Mouse (Mus musculus) E14TG2a.4 (cell line): ENCODE data around the gene Wdfy3.
A peak's percentile ranks its signal among the peaks of the same experiment; 100 is the strongest.

Experiments used
- H3K27me3 ChIP-seq: 2 replicates; pipeline ENCODE4 v1.6.1; 2014; ENCODE audit warnings: low read length, control low read depth; ENCODE audit not compliant: insufficient read depth
- H3K36me3 ChIP-seq: 2 replicates; pipeline ENCODE4 v1.6.1; 2014; ENCODE audit warnings: low read length, control low read depth; ENCODE audit not compliant: insufficient read depth
- H3K4me1 ChIP-seq: replicated peaks from 2 replicates; pipeline ENCODE4 v1.6.1; 2014; ENCODE audit warnings: low read depth, low read length, control low read depth
- H3K4me3 ChIP-seq: replicated peaks from 2 replicates; pipeline ENCODE4 v1.5.1; 2014; ENCODE audit warnings: mild to moderate bottlenecking, low read length
- H3K9me3 ChIP-seq: 2 replicates; pipeline ENCODE4 v1.6.1; 2014; ENCODE audit warnings: low read length, control low read depth
- CTCF ChIP-seq: conservative IDR thresholded peaks from 2 replicates; pipeline ENCODE4 v1.5.1; 2014; ENCODE audit warnings: low read length
- NANOG ChIP-seq: IDR thresholded peaks from 2 replicates; pipeline ENCODE4 v1.6.1; 2014; ENCODE audit warnings: borderline replicate concordance, low read length, mixed read lengths
- POU5F1 ChIP-seq: IDR thresholded peaks from 2 replicates; pipeline ENCODE4 v1.6.1; 2014; ENCODE audit warnings: low read length, borderline replicate concordance

The Wdfy3 gene

GRCm38 (mm10) chr5:102001026-102001425 lies 68.7 kb downstream of the Wdfy3 start:
- Histone ChIP-seq H3K36me3 (no peaks in the 10 kb centered on the region), H3K9me3 (no peaks in the 10 kb centered on the region), H3K27me3 (no peaks in the 10 kb centered on the region), H3K4me3 (no peak overlapping the region), H3K4me1 (peaks cover 34% of the 10 kb centered on the region)
- 0 out of 2 replicates have a peak, but pooled peaks have one; percentile 5 for TF ChIP-seq CTCF
- TF ChIP-seq POU5F1, result no peak
- no peak for TF ChIP-seq NANOG

GRCm38 (mm10) chr5:101998971-101999370 lies 70.8 kb downstream of the Wdfy3 start:
- H3K4me1 ChIP-seq, result peaks cover 31% of the 10 kb centered on the region
- no peak overlapping the region for H3K4me3 ChIP-seq
- no peak for TF ChIP-seq NANOG
- no peak for TF ChIP-seq POU5F1
- TF ChIP-seq CTCF, result no peak
- no peaks in the 10 kb centered on the region for H3K9me3 ChIP-seq
- no peaks in the 10 kb centered on the region for H3K36me3 ChIP-seq
- H3K27me3 ChIP-seq, result no peaks in the 10 kb centered on the region

GRCm38 (mm10) chr5:101996036-101996735 lies 73.5 kb downstream of the Wdfy3 start:
- H3K27me3 ChIP-seq, result no peaks in the 10 kb centered on the region
- no peak overlapping the region for H3K4me3 ChIP-seq
- H3K9me3 ChIP-seq, result no peaks in the 10 kb centered on the region
- TF ChIP-seq POU5F1 (no peak), NANOG (no peak), CTCF (no peak)
- no peaks in the 10 kb centered on the region for H3K36me3 ChIP-seq
- peaks cover 27% of the 10 kb centered on the region for H3K4me1 ChIP-seq

GRCm38 (mm10) chr5:101995451-101995995 lies 74.2 kb downstream of the Wdfy3 start:
- H3K4me3 ChIP-seq, result no peak overlapping the region
- TF ChIP-seq POU5F1 (no peak), CTCF (peak; percentile 96)
- H3K9me3 ChIP-seq, result no peaks in the 10 kb centered on the region
- no peaks in the 10 kb centered on the region for H3K36me3 ChIP-seq
- peaks cover 26% of the 10 kb centered on the region for H3K4me1 ChIP-seq
- H3K27me3 ChIP-seq, result no peaks in the 10 kb centered on the region

- H3K4me1 ChIP-seq, result peaks cover 26% of the 10 kb centered on the region
- H3K9me3 ChIP-seq, result no peaks in the 10 kb centered on the region
- H3K4me3 ChIP-seq, result no peak overlapping the region
- H3K27me3 ChIP-seq, result no peaks in the 10 kb centered on the region
- no peaks in the 10 kb centered on the region for H3K36me3 ChIP-seq
- no peak for TF ChIP-seq POU5F1
- no peak for TF ChIP-seq NANOG
- no peak for TF ChIP-seq CTCF
These were observed 75.7 kb downstream of the Wdfy3 start for GRCm38 (mm10) chr5:101993996-101994395.

GRCm38 (mm10) chr5:101992969-101993670 lies 76.6 kb downstream of the Wdfy3 start:
- H3K27me3 ChIP-seq, result no peaks in the 10 kb centered on the region
- TF ChIP-seq CTCF, result no peak
- TF ChIP-seq NANOG, result no peak
- no peak for TF ChIP-seq POU5F1
- H3K36me3 ChIP-seq, result no peaks in the 10 kb centered on the region
- H3K9me3 ChIP-seq, result no peaks in the 10 kb centered on the region
- H3K4me1 ChIP-seq, result peaks cover 26% of the 10 kb centered on the region
- H3K4me3 ChIP-seq, result no peak overlapping the region

GRCm38 (mm10) chr5:101990298-101990845 lies 79.3 kb downstream of the Wdfy3 start:
- H3K9me3 ChIP-seq, result no peaks in the 10 kb centered on the region
- TF ChIP-seq NANOG (no peak), POU5F1 (no peak), CTCF (no peak)
- no peaks in the 10 kb centered on the region for H3K36me3 ChIP-seq
- H3K27me3 ChIP-seq, result no peaks in the 10 kb centered on the region
- no peak overlapping the region for H3K4me3 ChIP-seq
- H3K4me1 ChIP-seq, result peaks cover 6% of the 10 kb centered on the region

- Histone ChIP-seq H3K4me3 (no peak overlapping the region), H3K4me1 (peaks cover 6% of the 10 kb centered on the region), H3K27me3 (no peaks in the 10 kb centered on the region), H3K9me3 (no peaks in the 10 kb centered on the region), H3K36me3 (no peaks in the 10 kb centered on the region)
- TF ChIP-seq POU5F1 (no peak), NANOG (no peak), CTCF (no peak)
These were observed 81.2 kb downstream of the Wdfy3 start for GRCm38 (mm10) chr5:101988476-101988875.
